Mouse (Mus musculus) right cerebral cortex, postnatal 36 days (tissue): ENCODE data around the gene Bmf.

Experiments
- DNase-seq, 2 experiments: peaks; one replicate each; pipeline ENCODE4 v3.0.0; 2022; ENCODE audit warnings: low spot score in 2 of 2, mixed read lengths in 1 of 2

Gene Bmf

GRCm38 (mm10) chr2:118512418-118513377, 36.8 kb downstream of the Bmf start:
- DNase-seq = no peak

DNA sequence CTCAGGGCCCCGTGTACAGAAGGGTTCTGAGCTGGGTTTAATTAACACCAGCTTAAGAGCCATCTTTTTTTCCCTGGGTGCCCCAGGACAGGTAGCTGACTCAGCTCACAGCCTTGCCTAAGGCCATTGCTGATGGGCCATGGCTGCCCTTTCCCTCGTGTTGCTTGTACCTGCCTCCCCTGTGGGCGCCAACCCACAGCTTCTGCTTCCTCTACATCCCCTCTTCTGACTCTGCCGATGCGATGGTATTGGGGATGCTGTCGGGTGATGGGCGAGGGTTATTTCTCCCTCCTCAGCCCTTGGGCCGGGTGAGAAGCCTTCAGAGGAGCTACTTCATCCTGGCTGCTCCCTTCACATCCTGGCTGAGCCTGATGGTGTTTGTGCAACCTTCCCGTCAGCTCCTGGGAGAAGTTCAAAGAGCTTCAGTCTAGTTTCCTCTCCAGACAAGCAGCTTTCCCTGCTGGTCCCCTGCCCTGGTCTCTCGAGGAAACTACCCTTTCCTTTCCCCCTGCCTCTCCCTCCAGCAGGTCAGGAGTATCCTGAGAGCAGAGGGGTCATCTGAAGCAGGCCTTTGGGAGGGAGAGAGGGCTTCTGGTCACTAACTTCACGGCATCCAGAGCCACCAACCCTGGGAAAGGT, 37.6 kb downstream of the Bmf start:
- DNase-seq = no peak

DNA sequence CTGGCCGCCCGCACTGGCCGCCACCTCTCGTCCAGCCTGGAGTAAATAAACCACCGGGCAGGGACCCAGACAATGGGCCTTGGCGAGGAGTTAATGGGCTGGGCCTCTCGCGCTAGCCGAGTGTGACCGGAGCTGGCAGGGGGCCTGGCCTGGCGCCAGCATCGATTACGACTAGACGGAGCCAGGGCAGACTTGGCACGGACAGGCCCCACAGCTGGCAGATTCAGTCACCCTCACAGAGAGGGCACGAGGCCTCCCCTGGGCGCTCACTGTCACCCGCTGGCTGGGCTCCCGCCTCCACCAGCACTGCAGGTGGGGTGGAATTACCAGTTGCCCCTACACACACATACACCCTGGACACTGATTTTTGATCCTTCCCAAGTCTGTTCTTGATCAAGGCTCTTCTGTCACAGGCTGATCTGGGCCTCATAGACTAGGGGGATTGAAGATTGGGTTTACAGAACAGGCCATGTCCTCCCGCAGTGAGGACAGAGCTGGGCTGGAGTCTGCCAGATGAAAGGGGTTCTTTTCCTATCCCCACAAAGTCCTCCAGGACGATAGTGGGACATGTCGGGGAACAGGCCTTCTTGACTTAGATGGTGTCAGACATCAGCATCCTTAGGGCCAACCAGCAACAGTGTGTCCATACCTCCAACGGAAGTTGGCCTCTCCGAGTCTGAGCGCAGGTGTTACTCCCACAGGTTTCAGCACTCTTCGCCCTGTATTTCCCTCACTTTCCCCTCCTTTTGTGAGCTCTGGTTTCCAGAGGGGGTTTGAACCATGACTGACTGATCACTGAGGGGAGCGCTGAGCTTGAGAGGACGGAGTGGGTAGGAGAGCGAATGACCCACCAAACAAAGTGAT, 38.8 kb downstream of the Bmf start:
- peak; percentile 76 for DNase-seq

- no peak for DNase-seq
Observed at GRCm38 (mm10) chr2:118509688-118510446, 39.6 kb downstream of the Bmf start.

DNA sequence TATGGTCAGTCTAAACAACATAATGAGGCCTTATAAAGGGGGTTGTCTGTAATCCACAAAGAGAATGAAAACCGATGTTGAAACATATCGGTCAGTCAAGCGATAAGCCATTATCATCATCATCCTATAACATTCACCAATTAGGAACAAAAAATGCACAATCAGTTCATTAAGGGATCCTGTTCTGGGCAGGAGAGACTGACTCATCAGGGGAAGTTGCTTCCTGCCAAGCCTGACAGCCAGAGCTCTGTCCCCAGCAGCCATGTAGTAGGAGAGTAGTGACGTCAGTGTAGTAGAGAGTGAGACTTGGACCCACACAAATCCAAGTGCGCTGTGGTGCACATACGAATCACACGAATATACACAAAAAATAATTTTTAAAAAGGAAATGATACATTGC, 42.4 kb downstream of the Bmf start:
- DNase-seq = no peak

GRCm38 (mm10) chr2:118500191-118500590, 49.3 kb downstream of the Bmf start:
- no peak for DNase-seq

GRCm38 (mm10) chr2:118499135-118499961, 50.1 kb downstream of the Bmf start:
- no peak for DNase-seq

- no peak for DNase-seq
Observed at GRCm38 (mm10) chr2:118498476-118498875, 51.0 kb downstream of the Bmf start.

DNA sequence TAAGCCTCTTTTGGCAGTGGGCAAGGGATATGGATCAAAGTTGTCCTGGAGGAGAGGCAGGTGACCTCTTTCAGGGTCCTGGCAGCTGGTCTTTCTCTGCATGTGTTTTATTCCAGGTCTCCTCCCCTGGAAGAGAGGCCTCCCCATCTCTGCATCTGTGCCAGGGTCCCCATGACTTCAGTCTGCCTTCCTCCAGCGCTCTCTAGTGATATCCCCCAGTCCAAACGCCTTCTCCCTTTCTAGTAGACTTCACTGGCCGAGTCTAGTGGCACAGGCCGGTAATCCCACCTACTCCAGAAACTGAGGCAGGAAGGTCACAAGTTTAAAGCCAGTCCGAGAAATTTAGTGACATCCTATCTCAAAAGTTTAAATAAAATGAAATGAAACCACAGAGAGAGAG, 51.6 kb downstream of the Bmf start:
- no peak for DNase-seq

GRCm38 (mm10) chr2:118495024-118495423, 54.5 kb downstream of the Bmf start:
- DNase-seq = no peak

DNA sequence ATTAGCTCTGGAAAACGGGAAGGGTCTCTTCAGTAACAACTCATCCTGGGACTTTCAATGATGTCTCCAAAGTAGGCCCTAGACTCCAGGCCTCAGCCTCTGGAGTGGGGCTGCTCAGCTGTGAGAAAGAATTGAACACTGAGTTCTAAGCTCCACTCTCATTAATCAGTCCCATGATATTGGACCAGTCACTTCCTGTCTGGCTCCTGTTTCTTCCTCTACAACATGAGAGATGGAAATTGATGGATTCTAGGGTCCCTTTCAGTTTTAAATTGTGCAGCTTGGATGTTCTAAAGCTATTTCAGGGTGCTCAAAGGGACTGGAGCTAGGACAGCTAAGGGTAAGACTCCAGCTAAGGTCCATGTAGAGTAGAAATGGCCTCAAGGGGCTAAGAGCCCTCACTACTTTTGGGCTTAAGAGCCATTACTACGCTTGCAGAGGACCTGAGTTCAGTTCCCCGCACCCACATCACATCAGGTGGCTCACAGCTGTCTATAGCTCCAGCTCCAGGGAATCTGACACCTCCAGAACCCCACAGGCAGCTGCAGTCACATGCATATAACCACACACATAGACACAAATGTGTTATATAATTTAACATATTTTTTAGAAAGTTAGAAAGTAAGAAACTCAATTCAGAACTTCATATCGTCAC, 57.6 kb downstream of the Bmf start:
- DNase-seq = no peak

DNA sequence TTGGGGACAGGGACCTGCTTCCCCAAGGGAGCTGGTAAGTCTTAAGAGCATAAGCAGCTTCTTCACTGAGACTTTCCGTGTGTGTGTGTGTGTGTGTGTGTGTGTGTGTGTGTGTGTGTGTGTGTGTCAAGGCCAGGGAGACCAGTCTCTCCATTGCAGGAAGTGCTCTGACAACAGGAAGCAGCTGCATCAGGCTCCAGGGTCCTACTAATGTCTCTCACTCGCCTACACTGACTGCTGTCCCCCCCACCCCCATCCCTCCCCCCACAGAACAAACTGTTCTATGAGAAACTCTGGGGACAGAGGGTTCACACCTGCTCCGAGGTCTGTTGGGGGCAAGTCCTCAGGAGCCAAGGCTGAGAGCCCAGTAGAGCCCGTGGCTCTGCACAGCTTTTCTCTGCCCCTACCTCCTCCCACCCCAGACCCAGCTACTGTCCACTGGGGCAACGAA, 58.2 kb downstream of the Bmf start:
- no peak for DNase-seq

- no peak for DNase-seq
Observed at GRCm38 (mm10) chr2:118490241-118491091, 59.0 kb downstream of the Bmf start.

GRCm38 (mm10) chr2:118487806-118488205, 61.7 kb downstream of the Bmf start:
- DNase-seq = no peak

DNA sequence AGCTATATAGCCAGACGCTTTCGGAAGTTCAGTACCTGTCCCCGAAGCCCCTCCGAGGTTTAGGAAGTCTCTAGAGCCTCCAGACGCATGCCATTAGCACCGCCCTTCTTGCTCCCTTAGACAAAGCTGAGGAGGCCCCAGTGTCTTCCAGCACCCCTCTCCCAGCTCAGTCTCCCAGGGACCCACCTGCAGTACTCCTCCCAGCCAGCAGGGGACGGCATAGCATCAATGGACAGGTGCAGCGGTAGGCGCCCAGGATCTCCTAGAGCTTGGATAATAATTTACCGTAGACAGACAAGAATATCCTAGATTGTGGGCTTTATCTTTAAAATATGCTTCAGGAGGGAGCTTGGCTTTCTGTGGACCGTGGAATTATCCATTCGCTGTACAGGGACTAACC, 62.6 kb downstream of the Bmf start:
- DNase-seq = peak; percentile 42 to 54

DNA sequence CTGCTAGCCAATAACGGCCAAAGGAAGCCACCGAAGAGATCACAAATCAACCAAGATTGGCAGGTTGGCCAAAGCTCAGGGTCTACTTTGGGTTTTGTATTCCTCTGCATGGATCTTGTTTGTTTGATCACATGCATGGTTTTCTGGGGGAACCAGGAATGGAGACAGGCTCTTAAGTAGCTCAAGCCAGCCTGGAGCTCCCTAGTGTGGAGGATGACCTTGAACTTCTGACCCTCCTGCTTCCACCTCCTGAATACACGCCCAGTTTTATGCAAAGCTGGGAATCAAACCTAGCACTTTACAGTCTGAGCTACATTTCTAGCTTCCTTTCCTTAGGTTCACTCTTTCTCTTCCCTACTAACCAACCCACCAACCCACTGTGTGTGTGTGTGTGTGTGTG, 64.1 kb downstream of the Bmf start:
- DNase-seq = no peak

GRCm38 (mm10) chr2:118484386-118484898, 65.0 kb downstream of the Bmf start:
- DNase-seq = peak in 1 of 2 experiments; percentile 44

DNA sequence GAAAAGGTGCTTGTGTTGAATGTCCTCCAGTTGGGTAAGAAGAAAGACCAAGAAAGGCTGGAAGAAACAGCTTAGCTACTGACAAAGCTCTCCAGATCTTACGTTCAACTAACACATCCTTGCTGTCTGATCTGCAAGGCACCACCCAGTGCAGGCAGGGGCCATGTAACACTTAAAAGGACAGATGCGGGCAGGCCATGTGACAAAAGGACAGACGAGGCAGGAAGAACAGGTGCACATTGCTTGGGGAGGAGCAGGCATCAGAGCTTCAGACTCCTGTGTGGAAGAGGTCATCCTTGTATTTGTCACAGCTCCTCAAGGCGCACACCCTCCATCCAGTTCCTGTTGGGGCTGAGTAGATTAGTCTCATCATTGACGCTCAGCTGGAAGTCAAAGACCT, 66.5 kb downstream of the Bmf start:
- no peak for DNase-seq

- no peak for DNase-seq
Observed at GRCm38 (mm10) chr2:118480886-118481285, 68.6 kb downstream of the Bmf start.
